Mouse (Mus musculus): ENCODE data around the gene Card19.

- TF ChIP-seq EP300 (IDR thresholded peaks at IDR 0.05; ENCODE audit: low read depth) (no peak), CTCF (IDR thresholded peaks at IDR 0.05; ENCODE audit: low read depth) (no peak)
These were observed 27.7 kb upstream of the Card19 start for GRCm38 (mm10) chr13:49243492-49243891.

Measured in liver, embryonic 14.5 days (tissue).